Mouse (Mus musculus): ENCODE measurements around the gene Zscan26.
A peak's percentile ranks its signal among the peaks of the same experiment; 100 is the strongest.
"Not testable (repeated sequence)": the region's sequence is repeated elsewhere in the genome, so short reads cannot be mapped to it uniquely, and the experiment has no call there.

Zscan26 gene

GRCm38 (mm10) chr13:21453449-21453848 is at the start of gene Zscan26:
Gene Zscan26 (minus strand): TSS chr13:21453730.
- DNase-seq (ENCODE audit: low spot score in 2 of 2): peak; percentile 66 to 68

- no peak for DNase-seq (ENCODE audit: low spot score in 2 of 2)
Measured at GRCm38 (mm10) chr13:21502296-21502695, 48.8 kb upstream of the Zscan26 start.

- DNase-seq (ENCODE audit: low spot score in 2 of 2): not testable (repeated sequence)
Measured at GRCm38 (mm10) chr13:21501182-21501581, 47.7 kb upstream of the Zscan26 start, which contains the start of gene Gm11273. Gene Gm11273 (minus strand): TSS chr13:21501418.

GRCm38 (mm10) chr13:21495080-21495479 is 41.5 kb upstream of the Zscan26 start, which contains the start of gene AK157302:
Gene AK157302 (plus strand): TSS chr13:21495223.
- no peak for DNase-seq (ENCODE audit: low spot score in 2 of 2)

GRCm38 (mm10) chr13:21492847-21493246 is 39.3 kb upstream of the Zscan26 start:
- no peak for DNase-seq (ENCODE audit: low spot score in 2 of 2)

- no peak for DNase-seq (ENCODE audit: low spot score in 2 of 2)
Measured at GRCm38 (mm10) chr13:21486881-21487280, 33.4 kb upstream of the Zscan26 start.

- DNase-seq (ENCODE audit: low spot score in 2 of 2): peak; percentile 62 to 70
Measured at GRCm38 (mm10) chr13:21478759-21479670, 25.5 kb upstream of the Zscan26 start, which contains the start of the genes Zkscan4 and Gm10065. Gene Zkscan4 (plus strand): TSS chr13:21478907. Gene Gm10065 (minus strand): TSS chr13:21479441.

- DNase-seq (ENCODE audit: low spot score in 2 of 2): no peak
Measured at GRCm38 (mm10) chr13:21472427-21472826, 18.9 kb upstream of the Zscan26 start.

GRCm38 (mm10) chr13:21469097-21469496 is 15.6 kb upstream of the Zscan26 start:
- DNase-seq (ENCODE audit: low spot score in 2 of 2): no peak

- DNase-seq (ENCODE audit: low spot score in 2 of 2): peak; percentile 31 to 45
Measured at GRCm38 (mm10) chr13:21468061-21469019, 14.8 kb upstream of the Zscan26 start, which contains the start of gene Nkapl. Gene Nkapl (minus strand): TSS chr13:21468509.

GRCm38 (mm10) chr13:21467336-21467735 is 13.8 kb upstream of the Zscan26 start:
- DNase-seq (ENCODE audit: low spot score in 2 of 2): no peak

- DNase-seq (ENCODE audit: low spot score in 2 of 2): not testable (repeated sequence)
Measured at GRCm38 (mm10) chr13:21462516-21462915, 9.0 kb upstream of the Zscan26 start.

GRCm38 (mm10) chr13:21456347-21456746 is 2.8 kb upstream of the Zscan26 start:
- no peak for DNase-seq (ENCODE audit: low spot score in 2 of 2)

- no peak for DNase-seq (ENCODE audit: low spot score in 2 of 2)
Measured at GRCm38 (mm10) chr13:21454133-21454532, 603 bp upstream of the Zscan26 start.

GRCm38 (mm10) chr13:21453042-21453441 is 488 bp downstream of the Zscan26 start:
- DNase-seq (ENCODE audit: low spot score in 2 of 2): no peak

- DNase-seq (ENCODE audit: low spot score in 2 of 2): no peak
Measured at GRCm38 (mm10) chr13:21447856-21448614, 5.5 kb downstream of the Zscan26 start.

- no peak for DNase-seq (ENCODE audit: low spot score in 2 of 2)
Measured at GRCm38 (mm10) chr13:21446796-21447195, 6.7 kb downstream of the Zscan26 start.

GRCm38 (mm10) chr13:21441207-21441572 is 12.3 kb downstream of the Zscan26 start:
- no peak for DNase-seq (ENCODE audit: low spot score in 2 of 2)

GRCm38 (mm10) chr13:21440503-21441206 is 12.9 kb downstream of the Zscan26 start, which contains the start of gene Pgbd1:
Gene Pgbd1 (minus strand): TSS chr13:21441058.
- peak; percentile 61 to 66 for DNase-seq (ENCODE audit: low spot score in 2 of 2)

GRCm38 (mm10) chr13:21435476-21435875 is 18.1 kb downstream of the Zscan26 start:
- no peak for DNase-seq (ENCODE audit: low spot score in 2 of 2)

Measured in frontal cortex, postnatal 14 days (tissue).